Mouse (Mus musculus) bone marrow, adult 2 months (tissue): ENCODE measurements at regions not wholly inside any gene's neighbourhood (a gene's known extent, or its start where the extent isn't known, plus 50 kb on each side); places are given as distances from the start of the nearest gene placed in this dataset.

ENCODE experiments used
- CTCF ChIP-seq: fragments of 200-500 bp; IDR thresholded peaks from 2 replicates; pipeline ENCODE4 v1.5.1; 2011; ENCODE audit warnings: low read length, control low read depth; ENCODE audit not compliant: control insufficient read depth, insufficient read depth
- POLR2A ChIP-seq: fragments of 200-500 bp; IDR thresholded peaks from 2 replicates; pipeline ENCODE4 v1.6.1; 2011; ENCODE audit warnings: low read depth, mild to moderate bottlenecking, control low read depth, low read length, borderline replicate concordance; ENCODE audit not compliant: control insufficient read depth

DNA sequence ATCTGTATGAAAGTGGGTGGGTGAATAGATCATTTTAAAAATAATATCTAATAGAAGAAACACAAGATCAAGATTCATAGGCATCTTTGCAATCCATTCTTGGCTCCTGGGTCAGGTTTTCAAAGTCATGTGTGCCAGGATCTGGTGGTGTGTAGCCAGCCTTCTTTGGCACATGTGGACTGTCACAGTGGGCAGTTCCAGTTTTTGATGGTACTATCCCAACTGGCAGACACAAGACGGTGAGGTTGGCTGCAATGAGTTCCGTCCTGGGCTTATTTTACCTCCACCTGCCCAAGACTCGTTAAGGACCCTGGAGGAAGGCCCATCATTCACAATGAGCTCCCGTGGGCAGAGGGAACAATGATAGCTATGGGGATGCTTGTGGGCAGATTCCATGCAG is 435.1 kb upstream of the Nrp1 start:
- TF ChIP-seq CTCF: no peak
- no peak for TF ChIP-seq POLR2A
